Mouse (Mus musculus) urinary bladder, postnatal 10 days (tissue): ENCODE measurements around the gene Lpp.

ENCODE experiments used
- DNase-seq: peaks from one replicate; pipeline ENCODE4 v3.0.0; 2022; ENCODE audit warnings: low spot score

The Lpp gene

GRCm38 (mm10) chr16:24435115-24435553, 41.8 kb downstream of the Lpp start:
- DNase-seq = no peak

GRCm38 (mm10) chr16:24438438-24438837, 45.1 kb downstream of the Lpp start:
- DNase-seq = no peak

GRCm38 (mm10) chr16:24441338-24441737, 48.0 kb downstream of the Lpp start:
- no peak for DNase-seq

GRCm38 (mm10) chr16:24442500-24443122, 49.3 kb downstream of the Lpp start:
- DNase-seq = no peak

GRCm38 (mm10) chr16:24443123-24443515, 49.8 kb downstream of the Lpp start:
- DNase-seq = no peak

GRCm38 (mm10) chr16:24443555-24443954, 50.2 kb downstream of the Lpp start:
- DNase-seq = no peak

GRCm38 (mm10) chr16:24444818-24445217, 51.5 kb downstream of the Lpp start:
- no peak for DNase-seq

GRCm38 (mm10) chr16:24445473-24445872, 52.2 kb downstream of the Lpp start:
- DNase-seq = no peak

GRCm38 (mm10) chr16:24446449-24446848, 53.1 kb downstream of the Lpp start:
- DNase-seq = no peak

- no peak for DNase-seq
These were observed 54.6 kb downstream of the Lpp start for GRCm38 (mm10) chr16:24447666-24448492.

GRCm38 (mm10) chr16:24448493-24448845, 55.2 kb downstream of the Lpp start:
- no peak for DNase-seq

GRCm38 (mm10) chr16:24449806-24450205, 56.5 kb downstream of the Lpp start:
- no peak for DNase-seq

- DNase-seq = no peak
These were observed 56.9 kb downstream of the Lpp start for GRCm38 (mm10) chr16:24450256-24450655.

- DNase-seq = no peak
These were observed 57.8 kb downstream of the Lpp start for GRCm38 (mm10) chr16:24451123-24451522.

GRCm38 (mm10) chr16:24453536-24453935, 60.2 kb downstream of the Lpp start:
- no peak for DNase-seq

- no peak for DNase-seq
These were observed 61.2 kb downstream of the Lpp start for GRCm38 (mm10) chr16:24454493-24454892.

- DNase-seq = no peak
These were observed 62.1 kb downstream of the Lpp start for GRCm38 (mm10) chr16:24455361-24455855.

- DNase-seq = no peak
These were observed 70.5 kb downstream of the Lpp start for GRCm38 (mm10) chr16:24463842-24464241.

GRCm38 (mm10) chr16:24464436-24464835, 71.1 kb downstream of the Lpp start:
- no peak for DNase-seq

GRCm38 (mm10) chr16:24465633-24466032, 72.3 kb downstream of the Lpp start:
- DNase-seq = no peak

- no peak for DNase-seq
These were observed 74.4 kb downstream of the Lpp start for GRCm38 (mm10) chr16:24467544-24468290.

- no peak for DNase-seq
These were observed 76.0 kb downstream of the Lpp start for GRCm38 (mm10) chr16:24469313-24469712.

- no peak for DNase-seq
These were observed 77.3 kb downstream of the Lpp start for GRCm38 (mm10) chr16:24470601-24471000.
